Mouse (Mus musculus) cerebellum, adult 2 months (tissue): ENCODE data around the gene Padi4.

ENCODE experiments used
- CTCF ChIP-seq: fragments of 200-500 bp; IDR thresholded peaks from 2 replicates; pipeline ENCODE4 v1.5.1; 2011; ENCODE audit warnings: low read depth, mild to moderate bottlenecking, control low read depth, low read length, moderate library complexity, borderline replicate concordance; ENCODE audit not compliant: insufficient read depth
- POLR2A ChIP-seq: fragments of 200-500 bp; IDR thresholded peaks from 2 replicates; pipeline ENCODE4 v1.6.1; 2011; ENCODE audit warnings: low read length, control low read depth, borderline replicate concordance; ENCODE audit not compliant: insufficient read depth

DNA sequence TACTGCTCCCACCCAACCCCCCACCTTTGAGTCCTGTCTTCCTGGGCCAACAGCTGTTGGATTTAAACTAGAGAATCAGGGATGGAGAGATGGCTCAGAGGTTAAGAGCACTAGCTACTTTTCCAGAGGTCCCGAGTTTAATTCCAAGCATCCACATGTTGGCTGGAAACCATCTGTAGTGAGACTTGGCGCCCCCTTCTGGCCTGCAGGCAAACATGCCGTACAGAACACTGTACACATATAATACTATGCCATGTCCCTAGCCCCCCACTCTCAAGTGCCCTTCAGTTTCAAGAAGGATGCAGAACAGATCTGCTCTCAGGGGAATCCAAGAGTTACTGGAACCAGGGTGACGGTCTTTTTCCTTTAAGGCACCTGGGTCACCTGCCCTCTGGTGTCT is 42.4 kb downstream of the Padi4 start:
- TF ChIP-seq CTCF (no peak; the same call in 1 of the 2 replicates), POLR2A (no peak)
